Mouse (Mus musculus): ENCODE results near the gene H2-K1. TPM values are rescaled to one million over a fixed set of nuclear protein-coding genes. Genes with fewer than 3 reads are reported as not detected.
A peak's percentile ranks its signal among the peaks of the same experiment; 100 is the strongest.

Gene H2-K1
- polyA plus RNA-seq, 1 experiment from 2014 or later, result 37.2 TPM

- DNase-seq (ENCODE audit: low spot score, missing footprints), result no peak
- Histone ChIP-seq H3K4me2 (peak overlapping the region; percentile 97), H3K27me3 (ENCODE audit: control insufficient read depth, insufficient read depth, low read length) (no peaks in the 10 kb centered on the region), H3K36me3 (ENCODE audit: control insufficient read depth, insufficient read depth, low read length) (peaks cover 9% of the 10 kb centered on the region), H3K9ac (ENCODE audit: low read length) (peak overlapping the region; percentile 100; the same call in 1 of the 2 replicates), H3K27ac (ENCODE audit: low read depth, low read length) (peak overlapping the region; percentile 100; the same call in 1 of the 2 replicates), H3K9me3 (ENCODE audit: control insufficient read depth, low read length) (no peaks in the 10 kb centered on the region), H3K4me3 (ENCODE audit: low read depth, low read length) (peak overlapping the region; percentile 98), H3K4me1 (ENCODE audit: control insufficient read depth, insufficient read depth, low read length) (peaks cover 52% of the 10 kb centered on the region)
- 83% methylated on average over 18 of the region's 18 CpGs for WGBS
- no peak for ATAC-seq (ENCODE audit: low FRiP score)
These were observed 29.2 kb upstream of the H2-K1 start for GRCm38 (mm10) chr17:34029150-34029889.

GRCm38 (mm10) chr17:34028501-34029149 is 28.5 kb upstream of the H2-K1 start:
- peak overlapping the region; percentile 97 for H3K4me2 ChIP-seq
- peak overlapping the region; percentile 100 for H3K9ac ChIP-seq (ENCODE audit: low read length)
- no peaks in the 10 kb centered on the region for H3K27me3 ChIP-seq (ENCODE audit: control insufficient read depth, insufficient read depth, low read length)
- 32% methylated on average over 17 of the region's 17 CpGs for WGBS
- DNase-seq (ENCODE audit: low spot score, missing footprints) (peak; percentile 93), ATAC-seq (ENCODE audit: low FRiP score) (no peak)
- H3K36me3 ChIP-seq (ENCODE audit: control insufficient read depth, insufficient read depth, low read length), result peaks cover 9% of the 10 kb centered on the region
- no peaks in the 10 kb centered on the region for H3K9me3 ChIP-seq (ENCODE audit: control insufficient read depth, low read length)
- peaks cover 56% of the 10 kb centered on the region for H3K4me1 ChIP-seq (ENCODE audit: control insufficient read depth, insufficient read depth, low read length)
- peak overlapping the region; percentile 98 for H3K4me3 ChIP-seq (ENCODE audit: low read depth, low read length)
- peak overlapping the region; percentile 100 for H3K27ac ChIP-seq (ENCODE audit: low read depth, low read length)

GRCm38 (mm10) chr17:34027656-34028223 is 27.6 kb upstream of the H2-K1 start, which contains the start of gene H2-Ke6:
TSS of gene H2-Ke6 (minus strand) at chr17:34028060.
- ATAC-seq (ENCODE audit: low FRiP score), result peak; percentile 71
- H3K9me3 ChIP-seq (ENCODE audit: control insufficient read depth, low read length), result peaks cover 3% of the 10 kb centered on the region; the same call in 1 of the 2 replicates
- peak; percentile 100 for DNase-seq (ENCODE audit: low spot score, missing footprints)
- no peaks in the 10 kb centered on the region for H3K27me3 ChIP-seq (ENCODE audit: control insufficient read depth, insufficient read depth, low read length)
- peak within 1 kb of the TSS; percentile 100 for H3K27ac ChIP-seq (ENCODE audit: low read depth, low read length)
- H3K4me3 ChIP-seq (ENCODE audit: low read depth, low read length), result peak within 1 kb of the TSS; percentile 98
- peaks cover 17% of the 10 kb centered on the region for H3K36me3 ChIP-seq (ENCODE audit: control insufficient read depth, insufficient read depth, low read length)
- under 1% methylated on average over 49 of the region's 49 CpGs for WGBS
- peak within 1 kb of the TSS; percentile 100 for H3K9ac ChIP-seq (ENCODE audit: low read length)
- H3K4me1 ChIP-seq (ENCODE audit: control insufficient read depth, insufficient read depth, low read length), result peaks cover 53% of the 10 kb centered on the region
- H3K4me2 ChIP-seq, result peak within 1 kb of the TSS; percentile 97

DNA sequence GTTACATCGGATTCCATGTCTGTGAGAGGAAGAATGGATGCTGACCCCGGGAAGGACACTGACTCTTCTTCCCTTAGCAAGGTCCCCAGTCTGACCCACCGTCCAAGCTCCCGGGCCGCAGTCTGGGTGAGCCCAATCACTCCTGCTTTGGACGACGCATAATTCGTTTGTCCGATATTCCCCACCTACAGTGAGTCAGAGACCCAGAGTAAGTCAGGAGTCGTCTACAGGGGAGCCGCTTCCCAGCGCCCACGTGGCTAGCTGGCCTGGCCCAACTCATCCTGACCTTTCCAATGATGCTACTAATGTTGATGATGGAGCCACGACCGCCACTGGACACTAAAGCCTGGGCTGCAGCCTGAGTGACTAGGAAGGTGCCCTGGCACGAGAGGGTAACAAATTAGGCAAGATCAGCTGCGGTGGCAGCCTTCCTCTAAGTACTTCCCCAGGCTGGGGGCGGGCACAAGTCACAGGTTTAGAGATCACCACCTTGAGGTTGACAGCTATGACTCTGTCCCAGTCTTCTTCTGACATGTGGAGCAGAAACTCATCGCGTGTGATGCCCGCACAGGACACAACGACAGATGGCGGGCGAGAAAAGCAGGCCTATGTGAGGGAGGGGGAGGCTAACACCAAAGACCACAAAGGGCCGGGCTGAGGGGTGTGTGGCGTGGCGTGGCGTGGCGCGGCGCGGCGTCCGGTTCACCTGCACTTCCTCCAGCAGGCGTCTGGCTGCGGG is 26.9 kb upstream of the H2-K1 start:
- Histone ChIP-seq H3K27ac (ENCODE audit: low read depth, low read length) (peak overlapping the region; percentile 100), H3K9ac (ENCODE audit: low read length) (peak overlapping the region; percentile 100), H3K4me1 (ENCODE audit: control insufficient read depth, insufficient read depth, low read length) (peaks cover 51% of the 10 kb centered on the region), H3K4me2 (peak overlapping the region; percentile 97), H3K9me3 (ENCODE audit: control insufficient read depth, low read length) (peaks cover 3% of the 10 kb centered on the region; the same call in 1 of the 2 replicates), H3K36me3 (ENCODE audit: control insufficient read depth, insufficient read depth, low read length) (peaks cover 23% of the 10 kb centered on the region), H3K27me3 (ENCODE audit: control insufficient read depth, insufficient read depth, low read length) (no peaks in the 10 kb centered on the region), H3K4me3 (ENCODE audit: low read depth, low read length) (peak overlapping the region; percentile 98)
- 5% methylated on average over 29 of the region's 36 CpGs for WGBS
- ATAC-seq (ENCODE audit: low FRiP score) (no peak), DNase-seq (ENCODE audit: low spot score, missing footprints) (peak; percentile 93)

DNA sequence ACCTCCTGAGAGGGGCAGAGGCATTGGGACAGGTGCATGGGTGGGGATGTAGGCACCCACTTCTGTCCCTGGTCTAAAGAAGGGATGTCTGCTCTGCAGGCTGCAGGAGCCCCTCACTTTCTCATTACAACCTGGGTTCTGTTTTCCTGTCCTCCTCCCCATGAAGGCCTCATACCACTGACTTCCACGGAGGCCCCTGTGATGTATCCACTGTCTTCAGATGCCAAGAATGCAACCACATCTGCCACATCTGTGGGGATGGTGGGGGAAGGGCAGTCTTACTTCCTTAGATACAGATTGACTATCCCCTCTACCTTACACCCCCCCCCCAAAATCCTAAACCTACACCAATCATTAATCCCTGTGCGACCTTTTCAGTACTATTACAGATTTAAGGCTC is 26.1 kb upstream of the H2-K1 start:
- H3K27ac ChIP-seq (ENCODE audit: low read depth, low read length), result peak overlapping the region; percentile 100
- H3K36me3 ChIP-seq (ENCODE audit: control insufficient read depth, insufficient read depth, low read length), result peaks cover 32% of the 10 kb centered on the region
- H3K4me1 ChIP-seq (ENCODE audit: control insufficient read depth, insufficient read depth, low read length), result peaks cover 51% of the 10 kb centered on the region
- peaks cover 4% of the 10 kb centered on the region; the same call in 1 of the 2 replicates for H3K9me3 ChIP-seq (ENCODE audit: control insufficient read depth, low read length)
- 4% methylated on average over 2 of the region's 2 CpGs for WGBS
- peak overlapping the region; percentile 100 for H3K9ac ChIP-seq (ENCODE audit: low read length)
- ATAC-seq (ENCODE audit: low FRiP score) (no peak), DNase-seq (ENCODE audit: low spot score, missing footprints) (no peak)
- peak overlapping the region; percentile 98 for H3K4me3 ChIP-seq (ENCODE audit: low read depth, low read length)
- peak overlapping the region; percentile 97 for H3K4me2 ChIP-seq
- no peaks in the 10 kb centered on the region for H3K27me3 ChIP-seq (ENCODE audit: control insufficient read depth, insufficient read depth, low read length)

GRCm38 (mm10) chr17:34025756-34026151 is 25.6 kb upstream of the H2-K1 start:
- DNase-seq (ENCODE audit: low spot score, missing footprints), result peak; percentile 99
- Histone ChIP-seq H3K27ac (ENCODE audit: low read depth, low read length) (peak overlapping the region; percentile 100), H3K36me3 (ENCODE audit: control insufficient read depth, insufficient read depth, low read length) (peaks cover 37% of the 10 kb centered on the region), H3K27me3 (ENCODE audit: control insufficient read depth, insufficient read depth, low read length) (no peaks in the 10 kb centered on the region), H3K4me2 (peak overlapping the region; percentile 97), H3K4me1 (ENCODE audit: control insufficient read depth, insufficient read depth, low read length) (peaks cover 51% of the 10 kb centered on the region), H3K9ac (ENCODE audit: low read length) (peak overlapping the region; percentile 100), H3K9me3 (ENCODE audit: control insufficient read depth, low read length) (peaks cover 7% of the 10 kb centered on the region; the same call in 1 of the 2 replicates), H3K4me3 (ENCODE audit: low read depth, low read length) (peak overlapping the region; percentile 98)
- ATAC-seq (ENCODE audit: low FRiP score), result peak; percentile 77
- WGBS, result 6% methylated on average over 6 of the region's 7 CpGs

- Histone ChIP-seq H3K9me3 (ENCODE audit: control insufficient read depth, low read length) (peaks cover 7% of the 10 kb centered on the region; the same call in 1 of the 2 replicates), H3K4me3 (ENCODE audit: low read depth, low read length) (peak overlapping the region; percentile 98), H3K4me1 (ENCODE audit: control insufficient read depth, insufficient read depth, low read length) (peaks cover 46% of the 10 kb centered on the region), H3K9ac (ENCODE audit: low read length) (peak overlapping the region; percentile 100), H3K27me3 (ENCODE audit: control insufficient read depth, insufficient read depth, low read length) (no peaks in the 10 kb centered on the region), H3K27ac (ENCODE audit: low read depth, low read length) (peak overlapping the region; percentile 100), H3K36me3 (ENCODE audit: control insufficient read depth, insufficient read depth, low read length) (peaks cover 40% of the 10 kb centered on the region), H3K4me2 (peak overlapping the region; percentile 97)
- DNase-seq (ENCODE audit: low spot score, missing footprints) (peak; percentile 98), ATAC-seq (ENCODE audit: low FRiP score) (peak; percentile 70)
- under 1% methylated on average over 52 of the region's 57 CpGs for WGBS
These were observed 25.0 kb upstream of the H2-K1 start for GRCm38 (mm10) chr17:34024861-34025755.

Measured in midbrain, embryonic 11.5 days (tissue).